Mouse (Mus musculus) intestine, embryonic 16.5 days (tissue): Measurements from ENCODE around the gene Gm3417. TPM values are rescaled to one million over a fixed set of nuclear protein-coding genes. Genes with fewer than 3 reads are reported as not detected.

ENCODE experiments used
- ATAC-seq: fragments of 200-750 bp; cut with Nextera tagmentation; 2 replicates; pipeline ENCODE4 v1.8.0; 2017; ENCODE audit warnings: moderate TSS enrichment, moderate library complexity
- H3K27ac ChIP-seq: fragments of 300-500 bp; sonication (generic); 2 replicates; pipeline ENCODE4 v1.5.1; 2014; ENCODE audit warnings: mild to moderate bottlenecking, low read length
- H3K27me3 ChIP-seq: fragments of 300-500 bp; sonication (generic); replicated peaks from 2 replicates; pipeline ENCODE4 v1.6.1; 2014; ENCODE audit warnings: low read length, control low read depth, mixed read lengths; ENCODE audit not compliant: control insufficient read depth, insufficient read depth
- H3K36me3 ChIP-seq: fragments of 300-500 bp; sonication (generic); 2 replicates; pipeline ENCODE4 v1.6.1; 2014; ENCODE audit warnings: low read length, control low read depth; ENCODE audit not compliant: control insufficient read depth, insufficient read depth
- H3K4me1 ChIP-seq: fragments of 300-500 bp; sonication (generic); 2 replicates; pipeline ENCODE4 v1.6.1; 2014; ENCODE audit warnings: low read length, control low read depth, mixed read lengths; ENCODE audit not compliant: control insufficient read depth, insufficient read depth
- H3K4me2 ChIP-seq: fragments of 300-500 bp; sonication (generic); 2 replicates; pipeline ENCODE4 v1.6.1; 2014; ENCODE audit warnings: low read depth, low read length, control low read depth
- H3K4me3 ChIP-seq: fragments of 300-500 bp; sonication (generic); 2 replicates; pipeline ENCODE4 v1.5.1; 2014; ENCODE audit warnings: mild to moderate bottlenecking, low read length
- H3K9ac ChIP-seq: fragments of 300-500 bp; sonication (generic); 2 replicates; pipeline ENCODE4 v1.6.1; 2014; ENCODE audit warnings: low read depth, low read length
- H3K9me3 ChIP-seq: fragments of 300-500 bp; sonication (generic); 2 replicates; pipeline ENCODE4 v1.6.1; 2016; ENCODE audit warnings: low read length, control low read depth; ENCODE audit not compliant: control insufficient read depth
- WGBS: fragments of 180-500 bp; shearing (Covaris S2); extraction: QIAGEN DNeasy Blood & Tissue Kit; methylation state at CpG from one replicate; pipeline ENCODE4 v1.1.7; 2014; 5-methylcytosine and 5-hydroxymethylcytosine counted together
- polyA plus RNA-seq: library from polyadenylated mRNA; unstranded; fragments of >200 nt; fragmentation: Nextera tagmentation; extraction: Ambion mirVana; gene quantifications from 2 replicates; pipeline ENCODE4 v1.2.1, GENCODE M21; 2015

The Gm3417 gene
- polyA plus RNA-seq, 1 experiment from 2014 or later = 1.7 TPM

DNA sequence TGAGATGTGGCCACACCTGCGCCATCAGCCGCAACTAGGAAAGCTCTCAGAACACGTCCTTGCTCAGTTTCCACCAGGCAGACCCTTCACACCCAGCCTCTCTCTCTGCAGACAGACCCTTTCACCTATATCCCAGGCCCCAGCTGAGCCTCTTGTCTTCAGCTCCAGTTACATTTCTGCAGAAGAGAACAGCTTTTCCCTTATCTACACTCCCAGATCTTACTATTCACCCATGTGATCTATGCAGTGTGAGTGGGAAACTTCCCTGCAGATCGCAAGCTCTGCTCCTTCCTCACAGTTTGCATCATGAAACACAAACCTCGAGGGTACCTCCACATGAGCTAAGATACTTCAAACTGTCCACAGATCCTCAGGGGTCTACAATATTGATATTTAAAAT lies 47.1 kb downstream of the Gm3417 start:
- Histone ChIP-seq H3K36me3 (no peaks in the 10 kb centered on the region), H3K9me3 (no peaks in the 10 kb centered on the region), H3K9ac (no peak overlapping the region), H3K4me3 (no peak overlapping the region), H3K4me2 (no peak overlapping the region), H3K4me1 (no peaks in the 10 kb centered on the region), H3K27me3 (no peaks in the 10 kb centered on the region), H3K27ac (no peak overlapping the region)
- no peak for ATAC-seq
- WGBS = 85% methylated on average over 5 of the region's 5 CpGs

GRCm38 (mm10) chr17:14930697-14931096 lies 47.9 kb downstream of the Gm3417 start:
- no peak overlapping the region for H3K4me3 ChIP-seq
- no peaks in the 10 kb centered on the region for H3K9me3 ChIP-seq
- H3K27me3 ChIP-seq = no peaks in the 10 kb centered on the region
- H3K4me1 ChIP-seq = no peaks in the 10 kb centered on the region
- no peaks in the 10 kb centered on the region for H3K36me3 ChIP-seq
- no peak overlapping the region for H3K4me2 ChIP-seq
- no peak for ATAC-seq
- H3K9ac ChIP-seq = no peak overlapping the region
- WGBS = 81% methylated on average over 7 of the region's 7 CpGs
- no peak overlapping the region for H3K27ac ChIP-seq

DNA sequence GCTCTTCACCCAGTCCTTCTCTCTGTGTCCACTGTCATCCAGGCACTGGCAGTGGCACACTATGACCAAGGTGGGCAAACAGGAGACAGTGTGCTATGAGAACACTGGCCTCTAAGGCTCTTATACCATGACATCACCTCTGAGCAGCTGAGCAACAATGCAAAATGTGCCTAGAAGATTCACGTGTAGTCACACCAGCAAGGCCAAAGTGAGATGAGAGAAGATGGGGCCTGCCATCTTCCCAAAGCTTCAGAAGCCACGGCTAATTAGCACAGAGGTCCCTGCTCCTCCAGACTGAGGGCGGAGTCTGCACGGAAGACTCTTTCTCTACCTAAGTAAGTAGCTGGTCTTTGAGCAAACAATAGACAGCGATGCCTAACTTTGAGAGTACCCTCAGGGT lies 50.0 kb downstream of the Gm3417 start:
- no peak overlapping the region for H3K4me3 ChIP-seq
- no peaks in the 10 kb centered on the region for H3K36me3 ChIP-seq
- no peaks in the 10 kb centered on the region for H3K4me1 ChIP-seq
- no peaks in the 10 kb centered on the region for H3K9me3 ChIP-seq
- no peak overlapping the region for H3K4me2 ChIP-seq
- H3K27ac ChIP-seq = no peak overlapping the region
- 69% methylated on average over 5 of the region's 5 CpGs for WGBS
- H3K9ac ChIP-seq = no peak overlapping the region
- ATAC-seq = no peak
- H3K27me3 ChIP-seq = no peaks in the 10 kb centered on the region

- Histone ChIP-seq H3K27ac (no peak overlapping the region), H3K9me3 (no peaks in the 10 kb centered on the region), H3K27me3 (no peaks in the 10 kb centered on the region), H3K4me2 (no peak overlapping the region), H3K9ac (no peak overlapping the region), H3K36me3 (no peaks in the 10 kb centered on the region), H3K4me1 (no peaks in the 10 kb centered on the region), H3K4me3 (no peak overlapping the region)
- no peak for ATAC-seq
- WGBS = 79% methylated on average over 8 of the region's 8 CpGs
These were observed 50.9 kb downstream of the Gm3417 start for GRCm38 (mm10) chr17:14927644-14928218.

DNA sequence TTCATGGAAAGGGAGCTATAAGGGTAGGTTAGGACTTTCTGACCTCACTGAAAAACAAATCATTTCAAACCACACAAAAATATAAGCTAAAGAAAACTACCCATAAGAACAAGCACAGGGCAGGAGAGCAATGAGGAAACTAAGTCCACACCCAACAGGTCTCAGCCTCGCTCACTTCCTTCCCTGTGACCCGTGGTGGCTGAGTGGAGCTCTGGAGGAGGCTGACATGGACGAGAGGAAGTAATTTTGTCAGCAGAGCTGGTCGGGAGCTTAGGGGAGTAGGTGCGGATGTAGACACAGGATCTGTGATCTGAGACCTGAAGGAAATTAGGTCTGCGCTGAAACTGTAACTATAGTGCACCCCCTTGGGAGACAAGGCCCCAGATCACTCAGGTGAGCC lies 57.0 kb downstream of the Gm3417 start:
- Histone ChIP-seq H3K36me3 (no peaks in the 10 kb centered on the region), H3K4me3 (no peak overlapping the region), H3K4me2 (no peak overlapping the region), H3K9me3 (no peaks in the 10 kb centered on the region), H3K27ac (no peak overlapping the region), H3K4me1 (no peaks in the 10 kb centered on the region), H3K9ac (no peak overlapping the region), H3K27me3 (no peaks in the 10 kb centered on the region)
- WGBS = 56% methylated on average over 6 of the region's 6 CpGs
- no peak for ATAC-seq

DNA sequence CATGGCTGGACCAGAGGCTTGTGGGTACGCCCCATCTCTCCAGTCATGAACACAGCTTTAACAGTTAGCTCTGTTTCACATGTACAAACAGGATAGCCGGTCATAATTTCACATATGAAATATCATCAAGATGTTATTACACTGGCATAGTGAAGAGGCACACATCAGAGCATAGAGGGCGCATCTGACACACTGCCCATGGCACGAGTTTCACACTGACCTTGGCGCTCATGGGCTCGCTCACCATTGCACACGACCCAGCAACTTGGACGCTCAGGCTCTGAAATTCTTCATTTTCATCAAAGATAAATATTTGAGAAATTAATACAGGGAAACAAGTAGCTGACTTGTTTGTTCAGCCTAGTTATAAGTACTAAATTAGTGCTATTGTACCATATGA lies 60.7 kb downstream of the Gm3417 start:
- no peaks in the 10 kb centered on the region for H3K36me3 ChIP-seq
- H3K4me3 ChIP-seq = no peak overlapping the region
- no peaks in the 10 kb centered on the region for H3K9me3 ChIP-seq
- 85% methylated on average over 8 of the region's 8 CpGs for WGBS
- no peaks in the 10 kb centered on the region for H3K4me1 ChIP-seq
- no peak overlapping the region for H3K27ac ChIP-seq
- no peaks in the 10 kb centered on the region for H3K27me3 ChIP-seq
- H3K9ac ChIP-seq = no peak overlapping the region
- ATAC-seq = no peak
- no peak overlapping the region for H3K4me2 ChIP-seq

DNA sequence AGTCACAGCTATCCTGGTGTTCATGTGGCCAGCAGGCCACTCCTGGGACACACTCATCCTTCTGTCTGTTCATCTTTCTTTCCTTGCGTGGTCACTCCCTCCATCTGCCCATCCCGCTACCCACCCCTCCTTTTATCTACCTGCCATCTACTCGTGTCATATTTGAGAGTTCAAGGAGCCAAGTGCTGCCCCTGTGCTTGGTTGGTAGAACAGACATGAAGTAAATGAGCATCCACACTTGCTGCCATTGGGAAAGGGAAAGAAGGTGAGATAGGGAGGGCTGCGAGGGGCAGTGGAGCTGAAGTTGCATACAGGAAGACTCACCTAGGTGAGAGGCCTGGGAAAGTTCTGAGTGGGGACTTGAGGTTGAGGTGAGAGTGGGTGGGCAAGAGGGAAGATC lies 64.2 kb downstream of the Gm3417 start:
- Histone ChIP-seq H3K36me3 (no peaks in the 10 kb centered on the region), H3K4me3 (no peak overlapping the region), H3K9me3 (no peaks in the 10 kb centered on the region), H3K4me2 (no peak overlapping the region), H3K9ac (no peak overlapping the region), H3K4me1 (no peaks in the 10 kb centered on the region), H3K27ac (no peak overlapping the region), H3K27me3 (no peaks in the 10 kb centered on the region)
- ATAC-seq = no peak
- 84% methylated on average over 4 of the region's 4 CpGs for WGBS

Other genes starting within 250 kb of the Gm3417 start
- 3.9 and 5.0 TPM in 2 replicates for gene Wdr27, start 35.6 kb downstream of the Gm3417 start, polyA plus RNA-seq
- gene 1600012H06Rik, start 35.6 kb downstream of the Gm3417 start, polyA plus RNA-seq = 37.6 and 39.9 TPM in 2 replicates
- 27.5 and 33.4 TPM in 2 replicates for gene Phf10, start 17.5 kb downstream of the Gm3417 start, polyA plus RNA-seq
- 8.2 TPM in 2 replicates for gene 9030025P20Rik, start 322 bp downstream of the Gm3417 start, polyA plus RNA-seq
- 8.0 and 8.6 TPM in 2 replicates for gene Gm3435, start 31.4 kb upstream of the Gm3417 start, polyA plus RNA-seq
- 50.0 and 58.1 TPM in 2 replicates for gene Ermard, start 62.4 kb upstream of the Gm3417 start, polyA plus RNA-seq
- 1.4 TPM in 1 of 2 replicates, not detected in the other for gene Tcte3, start 62.7 kb upstream of the Gm3417 start, polyA plus RNA-seq
- gene Gm3448, start 62.7 kb upstream of the Gm3417 start, polyA plus RNA-seq = 3.3 and 4.1 TPM in 2 replicates